ENCODE assay signal across 8 mouse cellular contexts in the genomic region with DNA sequence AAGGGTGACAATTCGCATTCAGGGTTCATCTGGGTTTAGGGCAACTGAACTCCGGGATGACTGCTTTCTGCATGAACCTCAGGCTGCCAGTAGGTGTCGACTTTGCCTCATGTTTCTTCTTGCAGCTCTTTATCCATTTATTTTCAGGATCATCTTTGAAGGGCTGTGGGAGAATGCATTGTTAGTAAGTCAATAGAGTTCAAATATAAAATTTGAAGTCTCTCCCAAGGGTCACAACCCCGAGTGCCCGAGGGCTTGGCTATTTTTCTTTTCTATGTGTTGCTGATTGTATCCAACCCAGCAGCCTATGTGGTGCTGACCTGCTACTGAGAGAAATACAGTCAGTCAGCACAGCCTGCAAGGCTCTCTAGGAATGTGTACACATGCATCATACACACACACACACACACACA. TPM values are rescaled to one million over a fixed set of nuclear protein-coding genes. Genes with fewer than 3 reads are reported as not detected.
DNase-seq lines count a peak whose midpoint lies in the region; ATAC-seq and TF ChIP-seq lines count a peak whose summit lies in the region.

No protein-coding gene starts in this region.

- ATAC-seq in heart, postnatal 0 days (ENCODE audit: insufficient read depth, low read depth): no peak

- WGBS in heart, postnatal 0 days: 14% methylated on average over 5 of the region's 5 CpGs

- peak; percentile 30 for DNase-seq in gastrocnemius, adult 18-20 months (ENCODE audit: low spot score)
- DNase-seq in gastrocnemius, postnatal 25 days: no peak
- DNase-seq in ZHBTc4 (ENCODE audit: low read depth, low spot score): peak; percentile 29
- DNase-seq in heart, postnatal 0 days (ENCODE audit: low spot score): peak; percentile 67
- DNase-seq in layer of hippocampus, adult 18-20 months (ENCODE audit: low spot score in 2 of 2): peak; percentile 9 to 73
- DNase-seq in lung, postnatal 14 days: peak; percentile 57
- DNase-seq in right cerebral cortex, adult 2 months (ENCODE audit: low spot score in 2 of 2): peak; percentile 63

- H3K27ac ChIP-seq in cortical plate, adult 2 months (ENCODE audit: insufficient read depth, low read length): no peak overlapping the region
- H3K27ac ChIP-seq in heart, postnatal 0 days (ENCODE audit: low read depth): no peak overlapping the region

- H3K9ac ChIP-seq in heart, postnatal 0 days (replicated peaks; ENCODE audit: low read depth, low read length): no peak overlapping the region

- no peaks in the 10 kb centered on the region for H3K27me3 ChIP-seq in heart, postnatal 0 days (ENCODE audit: control insufficient read depth, insufficient read depth, low read length)

- no peak overlapping the region for H3K4me3 ChIP-seq in cortical plate, adult 2 months (ENCODE audit: insufficient read depth, low read length)
- no peak overlapping the region for H3K4me3 ChIP-seq in heart, postnatal 0 days (ENCODE audit: low read depth, low read length)

- H3K36me3 ChIP-seq in heart, postnatal 0 days (replicated peaks; ENCODE audit: control insufficient read depth, insufficient read depth, low read length): no peaks in the 10 kb centered on the region

- TF ChIP-seq CTCF in cortical plate, adult 2 months (IDR thresholded peaks at IDR 0.05; ENCODE audit: extremely low read depth, insufficient read depth, low read length): peak; percentile 98
- peak; percentile 84 for TF ChIP-seq CTCF in heart, postnatal 0 days (IDR thresholded peaks at IDR 0.05; ENCODE audit: low read depth)

- no peaks in the 10 kb centered on the region for H3K9me3 ChIP-seq in heart, postnatal 0 days (replicated peaks; ENCODE audit: control insufficient read depth, low read length)

- no peaks in the 10 kb centered on the region for H3K4me1 ChIP-seq in cortical plate, adult 2 months (ENCODE audit: control insufficient read depth, insufficient read depth, low read length)
- no peaks in the 10 kb centered on the region for H3K4me1 ChIP-seq in heart, postnatal 0 days (ENCODE audit: control insufficient read depth, insufficient read depth)

- TF ChIP-seq EP300 in heart, postnatal 0 days (IDR thresholded peaks at IDR 0.05; ENCODE audit: low read depth): no peak

- TF ChIP-seq POLR2A in cortical plate, adult 2 months (IDR thresholded peaks at IDR 0.05; ENCODE audit: extremely low read depth, insufficient read depth, low read length): no peak

- no peak overlapping the region for H3K4me2 ChIP-seq in heart, postnatal 0 days (ENCODE audit: low read depth, low read length)

RNA-seq across cellular contexts. Expression of a gene that starts 59.2 kb away (rescaled TPM):
- 1 to 10 TPM; 2.3 to 3.5 TPM for total RNA-seq in gastrocnemius, adult 18-20 months (2021)
- total RNA-seq in gastrocnemius, postnatal 25 days (2021): 1 to 10 TPM; 3.9 to 5.4 TPM
- polyA plus RNA-seq in cortical plate, adult 2 months (2012; rRNA removed): 10.5 and 12.0 TPM in 2 replicates
- total RNA-seq in heart, postnatal 0 days (2014; rRNA removed; ENCODE audit: low replicate concordance): 8.2 and 26.3 TPM in 2 replicates
- 21.2 TPM in 2 replicates for polyA plus RNA-seq in heart, postnatal 0 days (2015; fragmentation: Nextera tagmentation; extraction: Ambion mirVana)
- total RNA-seq in layer of hippocampus, adult 18-20 months (2021): 10 to 100 TPM; 10.7 to 13.4 TPM
